Mouse (Mus musculus) cerebellum, adult 2 months (tissue): ENCODE data around the gene Nudt14.

ENCODE experiments used
- CTCF ChIP-seq: fragments of 200-500 bp; IDR thresholded peaks from 2 replicates; pipeline ENCODE4 v1.5.1; 2011; ENCODE audit warnings: low read depth, mild to moderate bottlenecking, control low read depth, low read length, moderate library complexity, borderline replicate concordance; ENCODE audit not compliant: insufficient read depth
- POLR2A ChIP-seq: fragments of 200-500 bp; IDR thresholded peaks from 2 replicates; pipeline ENCODE4 v1.6.1; 2011; ENCODE audit warnings: low read length, control low read depth, borderline replicate concordance; ENCODE audit not compliant: insufficient read depth

DNA sequence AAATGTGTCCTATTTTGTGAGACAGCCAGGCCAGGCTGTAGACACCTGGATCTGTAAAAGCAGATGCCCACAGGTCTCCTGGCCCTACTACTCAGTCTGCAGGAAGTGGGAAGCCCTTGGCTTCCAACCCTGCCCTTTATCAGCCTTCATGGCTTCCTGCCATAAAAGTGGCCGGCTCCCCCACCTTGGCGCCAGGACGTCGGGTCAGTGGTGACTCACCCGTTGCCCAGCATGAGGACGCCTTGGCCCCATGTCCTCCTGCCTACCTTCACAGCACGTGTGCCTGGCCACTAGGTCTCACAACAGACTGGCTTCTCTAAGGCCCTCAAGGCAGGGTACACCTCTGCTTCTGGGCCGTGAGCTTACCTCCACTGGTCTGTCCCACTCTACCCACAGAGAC, 10.5 kb upstream of the Nudt14 start:
- TF ChIP-seq POLR2A (no peak), CTCF (no peak)
